Mouse (Mus musculus): ENCODE data around the gene Man1c1. TPM values are rescaled to one million over a fixed set of nuclear protein-coding genes. Genes with fewer than 3 reads are reported as not detected.

The Man1c1 gene
- polyA plus RNA-seq, 1 experiment from 2014 or later: 4.4 TPM

Small RNAs within 50 kb of the gene (microRNA-seq; reads per million reads assigned to microRNA genes)
- gene Mir6403: not detected

Other genes with a start within 250 kb of the Man1c1 start
- 936 and 979 TPM in 2 replicates for gene Stmn1, start 236.0 kb downstream of the Man1c1 start, polyA plus RNA-seq (2015; fragmentation: Nextera tagmentation; extraction: Ambion mirVana)
- 12.4 and 13.2 TPM in 2 replicates for gene Paqr7, start 207.6 kb downstream of the Man1c1 start, polyA plus RNA-seq (2015; fragmentation: Nextera tagmentation; extraction: Ambion mirVana)
- 8.1 and 10.0 TPM in 2 replicates for gene Aunip, start 193.3 kb downstream of the Man1c1 start, polyA plus RNA-seq (2015; fragmentation: Nextera tagmentation; extraction: Ambion mirVana)
- gene Mtfr1l, start 168.9 kb downstream of the Man1c1 start, polyA plus RNA-seq (2015; fragmentation: Nextera tagmentation; extraction: Ambion mirVana): 165 and 167 TPM in 2 replicates
- 5.4 and 7.9 TPM in 2 replicates for gene Selenon, start 152.1 kb downstream of the Man1c1 start, polyA plus RNA-seq (2015; fragmentation: Nextera tagmentation; extraction: Ambion mirVana)
- gene Ldlrap1, start 63.7 kb upstream of the Man1c1 start, polyA plus RNA-seq (2015; fragmentation: Nextera tagmentation; extraction: Ambion mirVana): 14.7 and 15.8 TPM in 2 replicates
- 23.1 and 25.3 TPM in 2 replicates for gene Maco1, start 149.1 kb upstream of the Man1c1 start, polyA plus RNA-seq (2015; fragmentation: Nextera tagmentation; extraction: Ambion mirVana)
- gene Rhd, start 160.2 kb upstream of the Man1c1 start, polyA plus RNA-seq (2015; fragmentation: Nextera tagmentation; extraction: Ambion mirVana): 4.3 and 4.5 TPM in 2 replicates
- gene Tmem50a, start 210.7 kb upstream of the Man1c1 start, polyA plus RNA-seq (2015; fragmentation: Nextera tagmentation; extraction: Ambion mirVana): 143 and 150 TPM in 2 replicates
- 399 and 472 TPM in 2 replicates for gene Rsrp1, start 219.3 kb upstream of the Man1c1 start, polyA plus RNA-seq (2015; fragmentation: Nextera tagmentation; extraction: Ambion mirVana)
- 49.1 and 78.9 TPM in 2 replicates for gene Syf2, start 226.6 kb upstream of the Man1c1 start, polyA plus RNA-seq (2015; fragmentation: Nextera tagmentation; extraction: Ambion mirVana)

Measured in heart, embryonic 16.5 days (tissue).